Mouse (Mus musculus): ENCODE results near the gene Smim11.

DNA sequence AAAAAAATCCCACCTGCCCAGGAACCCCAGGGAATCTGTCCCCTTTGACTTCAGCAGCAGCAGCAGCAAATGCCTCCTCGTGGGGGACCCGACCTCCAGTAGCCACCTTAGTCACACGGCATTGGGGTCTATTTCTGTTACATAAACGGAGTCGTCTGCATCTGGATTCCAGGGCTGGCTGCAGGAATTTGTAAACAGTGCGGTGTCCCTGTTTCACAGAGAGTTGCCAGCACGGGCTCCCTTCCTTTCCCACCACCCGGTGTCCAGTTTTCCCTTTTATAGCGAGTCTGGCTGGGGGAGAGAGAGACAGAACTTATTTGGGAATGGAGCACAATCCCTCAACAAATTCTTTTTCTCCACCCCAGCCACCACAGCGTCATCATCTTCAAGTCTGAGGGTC is 16.0 kb upstream of the Smim11 start:
- TF ChIP-seq CTCF (IDR thresholded peaks at IDR 0.05; ENCODE audit: borderline replicate concordance, extremely low read depth, insufficient read depth, insufficient read length) (no peak), POLR2A (IDR thresholded peaks at IDR 0.05; ENCODE audit: borderline replicate concordance, extremely low read depth, insufficient read depth, insufficient read length, poor library complexity, severe bottlenecking) (no peak)
